Mouse (Mus musculus) MEL-GATA-1-ER (cell line): ENCODE results near the gene Cenpt.

Experiments used
- DNase-seq: peaks from one replicate; pipeline ENCODE4 v3.0.0-alpha.2; 2012; ENCODE audit warnings: low read depth; ENCODE audit errors: extremely low read depth

Gene Cenpt

GRCm38 (mm10) chr8:105808480-105808879 is 44.6 kb downstream of the Cenpt start:
- peak; percentile 36 for DNase-seq

DNA sequence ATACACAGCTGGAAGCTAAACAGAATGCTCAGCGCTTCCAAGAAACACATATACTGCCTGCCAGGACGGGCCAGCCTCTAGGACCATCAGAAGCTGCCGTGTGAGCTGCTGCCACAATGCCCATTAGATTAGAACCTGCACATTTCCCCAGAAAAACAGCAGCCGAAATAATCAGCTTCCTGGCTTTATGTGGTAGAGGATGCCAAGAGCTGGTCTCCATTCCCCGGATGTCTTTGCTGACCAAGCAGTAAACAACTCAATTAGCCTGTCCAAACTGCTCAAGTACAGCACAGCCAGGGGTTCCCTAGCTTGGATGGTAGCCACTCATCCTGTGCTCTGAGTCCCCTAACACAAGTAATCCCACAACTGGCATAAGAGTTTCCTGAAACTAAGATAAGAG is 45.3 kb downstream of the Cenpt start:
- DNase-seq: no peak

DNA sequence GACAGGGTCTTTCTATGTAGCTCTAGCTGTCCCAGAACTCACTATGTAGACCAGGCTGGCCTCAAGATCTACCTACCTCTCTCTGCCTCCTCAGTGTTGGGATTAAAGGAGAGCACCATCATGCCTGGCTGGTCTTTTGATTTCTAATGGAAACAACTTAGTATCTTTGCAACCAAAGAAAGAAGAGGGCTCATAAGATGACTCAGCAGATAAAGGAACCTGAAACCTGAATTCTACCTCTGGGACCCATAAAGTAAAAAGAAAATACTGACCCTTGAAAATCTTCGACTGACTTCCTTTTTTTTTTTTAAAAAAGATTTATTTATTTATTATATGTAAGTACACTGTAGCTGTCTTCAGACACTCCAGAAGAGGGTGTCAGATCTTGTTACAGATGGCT is 47.1 kb downstream of the Cenpt start:
- DNase-seq: no peak

DNA sequence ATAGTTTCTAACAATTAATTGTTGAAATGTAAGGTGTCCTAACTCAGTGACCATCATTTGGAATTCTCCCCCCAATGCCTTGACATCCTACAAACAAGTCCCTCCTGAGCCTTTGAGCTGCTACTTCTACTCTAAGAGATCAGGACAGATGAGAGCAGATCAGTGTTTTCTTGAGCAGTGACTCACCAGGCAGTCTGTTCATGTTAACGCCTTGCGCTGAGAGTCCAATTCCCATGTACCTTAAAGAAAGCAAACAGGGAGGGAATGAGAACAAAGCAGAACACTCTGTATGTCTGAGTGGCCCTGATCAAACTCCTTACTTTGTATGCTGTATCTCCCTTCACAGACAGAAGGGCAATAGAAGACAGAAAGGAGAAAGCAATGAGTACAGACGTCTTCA is 47.7 kb downstream of the Cenpt start:
- no peak for DNase-seq

DNA sequence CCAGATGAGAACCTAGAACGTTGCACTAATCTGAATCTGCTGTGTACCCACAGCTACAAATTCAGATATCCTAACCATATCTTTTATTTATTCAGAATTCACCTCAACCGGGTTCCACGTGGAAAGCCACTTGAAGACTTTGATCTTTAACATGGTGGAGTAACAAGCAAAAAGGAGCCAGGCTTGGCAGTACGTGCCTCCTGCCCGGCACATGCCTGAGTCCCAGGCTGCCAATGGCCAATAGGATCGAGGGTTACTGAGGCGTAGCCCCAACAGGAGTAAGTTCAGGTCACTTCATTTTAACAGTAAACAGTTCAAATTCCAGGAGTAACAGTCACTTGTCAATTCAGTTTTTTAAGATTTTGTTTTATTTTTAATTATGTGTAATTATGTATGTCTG is 48.3 kb downstream of the Cenpt start:
- no peak for DNase-seq

- DNase-seq: peak; percentile 62
Observed at GRCm38 (mm10) chr8:105801153-105801904, 51.7 kb downstream of the Cenpt start.

DNA sequence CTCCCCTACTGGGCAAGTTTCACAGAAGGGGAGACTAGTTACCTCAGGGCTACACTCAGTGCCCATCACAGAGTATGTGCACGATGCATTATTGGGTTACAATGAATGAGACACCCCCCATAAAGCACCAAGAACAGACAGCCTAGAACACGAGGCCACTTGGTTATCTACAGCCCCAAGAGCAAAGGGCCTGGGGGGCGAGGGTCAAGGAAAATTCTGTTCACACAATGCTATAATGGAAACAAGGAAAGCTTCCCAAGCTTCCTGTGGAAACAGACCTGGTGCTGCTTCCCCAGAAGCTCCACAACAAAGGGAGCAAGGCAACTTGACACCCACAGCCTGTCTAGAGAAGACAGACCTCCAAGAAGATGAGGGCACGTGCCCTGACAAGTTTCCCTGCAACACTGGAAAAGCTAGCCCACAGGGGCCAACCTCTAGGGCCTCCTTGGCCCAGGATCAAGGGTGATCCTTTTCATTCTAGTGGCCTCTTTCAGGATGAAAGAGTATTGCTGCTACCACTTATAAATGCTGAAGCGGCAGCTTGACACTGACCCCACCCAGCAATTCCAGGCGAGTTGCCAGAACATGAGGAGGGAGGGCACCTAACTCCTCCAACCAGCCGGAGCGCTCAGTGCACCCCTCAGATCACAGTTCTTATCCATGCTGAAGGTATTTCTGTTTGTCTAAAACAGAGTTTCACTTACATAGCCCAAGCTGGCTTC is 53.8 kb downstream of the Cenpt start:
- DNase-seq: peak; percentile 85

- DNase-seq: no peak
Observed at GRCm38 (mm10) chr8:105798408-105798807, 54.7 kb downstream of the Cenpt start.

DNA sequence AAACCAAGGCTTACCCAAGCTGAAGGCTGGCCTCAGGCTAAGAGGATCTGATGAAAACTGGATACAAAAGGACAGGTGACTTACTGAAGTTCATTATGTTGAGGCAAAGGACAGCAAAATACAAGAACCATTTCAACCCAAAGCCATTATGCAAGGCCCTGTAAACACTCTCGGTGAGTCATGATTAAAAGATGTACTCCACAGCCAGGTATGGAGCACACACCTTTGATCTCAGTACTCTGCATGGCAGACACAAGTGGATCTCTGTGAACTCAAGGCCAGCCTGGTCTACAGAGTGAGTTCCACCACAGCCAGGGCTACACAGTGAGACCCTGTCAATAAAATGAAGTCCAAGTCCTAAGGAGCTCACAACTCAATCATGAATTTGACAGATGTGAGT is 57.3 kb downstream of the Cenpt start:
- no peak for DNase-seq
